ENCODE assay signal across 25 mouse cellular contexts in the genomic region with DNA sequence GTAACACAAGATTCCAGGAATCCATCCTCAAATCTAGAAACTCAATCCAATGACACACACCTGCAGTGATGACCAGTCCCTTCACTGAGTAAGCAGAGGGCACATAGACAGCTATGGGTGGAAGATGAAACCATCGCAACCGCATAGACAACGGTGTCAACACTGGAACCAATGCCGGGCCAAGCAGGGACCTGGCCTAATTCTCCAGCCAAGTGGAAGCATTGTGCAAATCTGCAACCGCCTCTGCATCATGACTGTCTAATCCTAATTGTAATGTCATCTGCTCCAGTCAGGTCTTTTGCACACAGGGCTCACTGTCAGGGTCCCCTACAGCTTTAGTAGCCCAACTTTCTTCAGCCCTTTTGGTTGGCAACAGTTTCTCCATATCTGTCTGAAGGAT. TPM values are rescaled to one million over a fixed set of nuclear protein-coding genes. Genes with fewer than 3 reads are reported as not detected.
DNase-seq lines count a peak whose midpoint lies in the region; ATAC-seq lines count a peak whose summit lies in the region.
"Had no signal": no experiment of that assay in that cellular context is flagged by ENCODE, and none has a peak within 500 bp of the region (broad histone marks: within the 10 kb centered on the region; RNA-seq: fewer than 3 reads in every experiment).

No protein-coding gene starts in this region.

- H3K27me3 ChIP-seq in liver, embryonic 12.5 days (replicated peaks) = peaks cover 14% of the 10 kb centered on the region

- H3K27ac ChIP-seq in liver, embryonic 12.5 days = no peak overlapping the region

- DNase-seq in Muller cell, postnatal 12 days (ENCODE audit: inconsistent ontology term) = peak; percentile 72
- DNase-seq in fat pad, adult 2 months (ENCODE audit: extremely low read depth, low read depth, low spot score) = peak; percentile 42
- DNase-seq in retina, embryonic 14.5 days (ENCODE audit: low spot score) = peak; percentile 54
- DNase-seq in retina, postnatal 1 day = peak; percentile 76
- no peak for DNase-seq in spleen, postnatal 10 days (ENCODE audit: low spot score in 2 of 2)
- no peak for DNase-seq in gastrocnemius, postnatal 10 days
- DNase-seq: adrenal gland, adult 2 months; adrenal gland, adult 8-10 months; adrenal gland, postnatal 10 days; adrenal gland, postnatal 14 days; adrenal gland, postnatal 25 days; adrenal gland, postnatal 36 days; B cell, adult 2 months; cerebellum, adult 11 months; cerebellum, adult 11-12 months; cerebellum, adult 18-20 months had no signal

- no peak overlapping the region for H3K4me3 ChIP-seq in liver, embryonic 12.5 days

- H3K4me1 ChIP-seq in liver, embryonic 12.5 days = no peaks in the 10 kb centered on the region

- no peaks in the 10 kb centered on the region for H3K9me3 ChIP-seq in liver, embryonic 12.5 days (replicated peaks)
- H3K9me3 ChIP-seq: G1E had no signal

- no peak overlapping the region for H3K4me2 ChIP-seq in liver, embryonic 12.5 days

- H3K36me3 ChIP-seq in liver, embryonic 12.5 days = no peaks in the 10 kb centered on the region
- H3K36me3 ChIP-seq: G1E had no signal

- WGBS in liver, embryonic 12.5 days (ENCODE audit: insufficient replicate concordance) = 86% methylated on average over 5 of the region's 5 CpGs

- ATAC-seq in inflammation-experienced regulatory T-cells, adult 6 months = no peak
- ATAC-seq in liver, embryonic 12.5 days = no peak
- ATAC-seq: activated CD4-positive, CD25-positive, alpha-beta regulatory T cell, adult 4 months; CD4-positive, CD25-positive, alpha-beta regulatory T cell, adult 4 months; Patski had no signal

- H3K9ac ChIP-seq in liver, embryonic 12.5 days = no peak overlapping the region

RNA-seq across cellular contexts. Expression of gene Csnk2a2, which starts 10.6 kb away (rescaled TPM):
- polyA plus RNA-seq in inflammation-experienced regulatory T-cells, adult 6 months (2017; shearing (Covaris generic)) = 10 to 100 TPM; 10.6 to 16.8 (median 12.5) TPM
- polyA plus RNA-seq in liver, embryonic 12.5 days (2016; fragmentation: Nextera tagmentation; extraction: Ambion mirVana) = 7.2 and 7.3 TPM in 2 replicates
- total RNA-seq in gastrocnemius, postnatal 10 days (2021) = 10 to 100 TPM; 29.6 to 38.2 TPM

RNA-seq across cellular contexts. Expression of gene Ccdc113, which starts 33.4 kb away (rescaled TPM):
- not detected for polyA plus RNA-seq in inflammation-experienced regulatory T-cells, adult 6 months (2017; shearing (Covaris generic))
- polyA plus RNA-seq in liver, embryonic 12.5 days (2016; fragmentation: Nextera tagmentation; extraction: Ambion mirVana) = not detected in 2 replicates
- total RNA-seq in gastrocnemius, postnatal 10 days (2021) = under 1 TPM; 0.23 to 0.34 TPM
- total RNA-seq: CH12.LX, G1E, MEL had no signal
- polyA plus RNA-seq: activated CD4-positive, CD25-positive, alpha-beta regulatory T cell, adult 4 months; adrenal gland, adult 2 months; C2C12; CD4-positive, CD25-positive, alpha-beta regulatory T cell, adult 4 months; G1E had no signal

Comparison
In these comparisons a context has a peak if more than half of its experiments do, and no peak if none do; other contexts are left out.
1. DNase-seq: peak in Muller cell, postnatal 12 days (single experiment), fat pad, adult 2 months (single experiment), retina, embryonic 14.5 days (single experiment) and retina, postnatal 1 day (single experiment); none in spleen, postnatal 10 days (0 of 2) and gastrocnemius, postnatal 10 days (single experiment).